Mouse (Mus musculus): ENCODE results near the gene Ankrd33. TPM values are rescaled to one million over a fixed set of nuclear protein-coding genes. Genes with fewer than 3 reads are reported as not detected.

The Ankrd33 gene
- polyA plus RNA-seq, 1 experiment from 2014 or later, result not detected

DNA sequence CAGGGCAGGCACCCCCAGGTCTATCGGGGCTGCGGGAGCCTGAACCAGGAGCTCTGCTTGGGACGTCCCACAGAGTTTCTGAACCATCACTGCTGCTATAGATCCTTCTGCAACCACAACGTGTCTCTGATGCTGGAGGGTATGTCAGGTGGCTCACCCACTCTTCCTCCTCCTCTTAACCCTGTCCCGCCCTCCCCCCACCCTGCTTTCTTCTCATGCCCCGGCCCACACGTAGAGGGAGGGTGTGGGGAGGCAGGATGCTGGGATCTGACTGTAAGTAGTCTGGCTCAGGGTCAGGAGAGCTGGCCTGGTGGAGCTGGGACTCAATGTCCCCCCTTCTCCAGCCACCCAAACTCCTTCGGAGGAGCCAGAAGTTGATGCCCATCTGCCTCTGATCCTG, 19.9 kb downstream of the Ankrd33 start:
- no peak overlapping the region for H3K27ac ChIP-seq (replicated peaks; ENCODE audit: low read depth, low read length)
- peaks cover 19% of the 10 kb centered on the region for H3K4me1 ChIP-seq (ENCODE audit: control insufficient read depth, insufficient read depth, low read length)
- no peak overlapping the region for H3K9ac ChIP-seq (replicated peaks; ENCODE audit: low read length)
- no peak overlapping the region for H3K4me3 ChIP-seq (replicated peaks; ENCODE audit: low read depth, low read length)
- 67% methylated on average over 8 of the region's 8 CpGs for WGBS
- H3K9me3 ChIP-seq (ENCODE audit: control insufficient read depth, low read length), result no peaks in the 10 kb centered on the region
- no peak overlapping the region for H3K4me2 ChIP-seq (ENCODE audit: low read length)
- peaks cover 10% of the 10 kb centered on the region for H3K27me3 ChIP-seq (ENCODE audit: control insufficient read depth, insufficient read depth, low read length)
- ATAC-seq (ENCODE audit: low FRiP score, low TSS enrichment), result no peak
- H3K36me3 ChIP-seq (ENCODE audit: control insufficient read depth, insufficient read depth, low read length), result no peaks in the 10 kb centered on the region
- DNase-seq, result no peak

DNA sequence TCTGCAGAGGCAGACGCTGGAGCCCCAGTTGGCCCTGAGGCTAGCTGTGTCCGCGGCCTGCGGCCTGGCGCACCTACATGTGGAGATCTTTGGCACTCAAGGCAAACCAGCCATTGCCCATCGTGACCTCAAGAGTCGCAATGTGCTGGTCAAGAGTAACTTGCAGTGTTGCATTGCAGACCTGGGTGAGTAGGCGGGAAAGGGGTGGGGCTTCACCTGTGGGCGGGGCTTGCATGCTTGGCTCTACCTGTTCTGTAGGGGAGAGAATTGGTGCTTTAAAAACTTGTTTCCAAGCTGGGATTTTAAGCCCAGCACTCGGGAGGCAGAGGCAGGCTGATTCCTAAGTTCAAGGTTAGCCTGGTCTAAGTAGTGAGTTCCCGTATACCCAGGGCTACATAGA, 21.9 kb downstream of the Ankrd33 start:
- Histone ChIP-seq H3K36me3 (ENCODE audit: control insufficient read depth, insufficient read depth, low read length) (no peaks in the 10 kb centered on the region), H3K27ac (replicated peaks; ENCODE audit: low read depth, low read length) (no peak overlapping the region), H3K4me3 (replicated peaks; ENCODE audit: low read depth, low read length) (no peak overlapping the region), H3K4me2 (ENCODE audit: low read length) (no peak overlapping the region), H3K4me1 (ENCODE audit: control insufficient read depth, insufficient read depth, low read length) (peaks cover 16% of the 10 kb centered on the region; the same call in 1 of the 2 replicates), H3K9ac (replicated peaks; ENCODE audit: low read length) (no peak overlapping the region), H3K9me3 (ENCODE audit: control insufficient read depth, low read length) (no peaks in the 10 kb centered on the region), H3K27me3 (ENCODE audit: control insufficient read depth, insufficient read depth, low read length) (peaks cover 6% of the 10 kb centered on the region; the same call in 1 of the 2 replicates)
- no peak for DNase-seq
- WGBS, result 79% methylated on average over 11 of the region's 11 CpGs
- no peak for ATAC-seq (ENCODE audit: low FRiP score, low TSS enrichment)

DNA sequence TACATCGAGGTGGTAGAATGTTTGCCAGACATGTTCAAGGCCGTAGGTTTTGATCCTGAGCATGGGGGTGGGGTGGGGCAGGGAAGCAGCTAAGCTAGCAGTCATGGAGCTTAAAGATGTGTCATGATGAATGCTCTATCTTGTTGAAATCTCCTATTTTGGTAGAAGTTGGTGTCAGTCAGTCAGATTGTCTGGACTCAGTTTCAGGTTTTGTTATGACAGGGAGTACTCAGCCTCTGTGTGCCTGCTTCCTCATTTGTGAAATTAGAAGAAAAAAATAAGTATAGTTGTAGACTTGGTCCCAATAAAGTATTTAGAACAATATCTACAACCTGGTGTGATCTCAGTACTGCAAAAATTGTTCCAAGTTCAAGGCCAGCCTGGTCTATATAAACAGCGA, 23.1 kb downstream of the Ankrd33 start:
- DNase-seq (no peak), ATAC-seq (ENCODE audit: low FRiP score, low TSS enrichment) (no peak)
- peaks cover 6% of the 10 kb centered on the region; the same call in 1 of the 2 replicates for H3K27me3 ChIP-seq (ENCODE audit: control insufficient read depth, insufficient read depth, low read length)
- H3K4me2 ChIP-seq (ENCODE audit: low read length), result no peak overlapping the region
- H3K4me3 ChIP-seq (replicated peaks; ENCODE audit: low read depth, low read length), result no peak overlapping the region
- H3K36me3 ChIP-seq (ENCODE audit: control insufficient read depth, insufficient read depth, low read length), result no peaks in the 10 kb centered on the region
- no peak overlapping the region for H3K27ac ChIP-seq (replicated peaks; ENCODE audit: low read depth, low read length)
- no peak overlapping the region for H3K9ac ChIP-seq (replicated peaks; ENCODE audit: low read length)
- no peaks in the 10 kb centered on the region for H3K9me3 ChIP-seq (ENCODE audit: control insufficient read depth, low read length)
- H3K4me1 ChIP-seq (ENCODE audit: control insufficient read depth, insufficient read depth, low read length), result peaks cover 16% of the 10 kb centered on the region; the same call in 1 of the 2 replicates
- 94% methylated on average over 3 of the region's 3 CpGs for WGBS

DNA sequence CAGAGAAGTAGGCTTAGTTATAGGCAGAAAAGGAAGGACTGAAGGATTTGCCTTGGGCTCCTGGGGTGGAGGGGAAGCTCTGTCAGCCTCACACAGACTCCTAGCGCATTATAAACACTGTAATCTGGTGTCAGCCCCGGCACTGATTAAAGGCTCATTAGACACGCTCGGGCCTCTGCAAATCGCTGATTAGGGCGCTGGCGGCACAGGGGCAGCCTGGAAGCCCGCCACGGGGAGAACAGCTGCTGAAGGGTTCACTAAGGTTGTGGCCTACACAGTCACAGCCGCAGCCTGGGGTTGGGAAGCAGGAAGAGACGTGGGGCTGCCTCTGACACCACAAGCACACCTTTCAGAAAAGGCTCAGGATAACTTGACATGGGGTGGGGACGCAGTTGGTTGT, 24.3 kb downstream of the Ankrd33 start:
- no peak overlapping the region for H3K4me3 ChIP-seq (replicated peaks; ENCODE audit: low read depth, low read length)
- WGBS, result 11% methylated on average over 12 of the region's 12 CpGs
- H3K9me3 ChIP-seq (ENCODE audit: control insufficient read depth, low read length), result no peaks in the 10 kb centered on the region
- no peak overlapping the region for H3K4me2 ChIP-seq (ENCODE audit: low read length)
- H3K9ac ChIP-seq (replicated peaks; ENCODE audit: low read length), result no peak overlapping the region
- ATAC-seq (ENCODE audit: low FRiP score, low TSS enrichment) (peak; percentile 36; the same call in 1 of the 2 replicates), DNase-seq (peak; percentile 78)
- peaks cover 5% of the 10 kb centered on the region; the same call in 1 of the 2 replicates for H3K27me3 ChIP-seq (ENCODE audit: control insufficient read depth, insufficient read depth, low read length)
- no peaks in the 10 kb centered on the region for H3K36me3 ChIP-seq (ENCODE audit: control insufficient read depth, insufficient read depth, low read length)
- H3K27ac ChIP-seq (replicated peaks; ENCODE audit: low read depth, low read length), result peak overlapping the region; percentile 63
- peaks cover 16% of the 10 kb centered on the region; the same call in 1 of the 2 replicates for H3K4me1 ChIP-seq (ENCODE audit: control insufficient read depth, insufficient read depth, low read length)

DNA sequence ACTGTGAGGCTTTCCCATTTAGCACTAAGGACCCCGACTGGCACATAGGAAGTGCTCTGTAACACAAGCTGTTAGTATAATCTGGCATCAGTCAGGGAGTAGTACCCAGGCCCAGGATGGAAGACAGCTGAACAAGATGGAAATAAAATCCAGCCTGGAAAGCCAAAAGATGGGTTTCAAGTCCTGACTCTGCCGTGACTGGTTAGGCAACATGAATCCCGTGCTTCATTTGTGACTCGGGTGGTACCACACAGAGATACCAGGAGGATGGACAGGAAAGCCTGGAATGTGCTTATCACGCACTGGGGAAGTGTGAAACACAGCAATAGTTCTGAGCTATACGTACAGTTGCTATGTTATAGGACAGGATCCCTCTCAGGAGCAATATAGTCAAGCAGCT, 25.0 kb downstream of the Ankrd33 start:
- DNase-seq (no peak), ATAC-seq (ENCODE audit: low FRiP score, low TSS enrichment) (no peak)
- H3K9me3 ChIP-seq (ENCODE audit: control insufficient read depth, low read length), result no peaks in the 10 kb centered on the region
- H3K27ac ChIP-seq (replicated peaks; ENCODE audit: low read depth, low read length), result no peak overlapping the region
- no peaks in the 10 kb centered on the region for H3K36me3 ChIP-seq (ENCODE audit: control insufficient read depth, insufficient read depth, low read length)
- H3K9ac ChIP-seq (replicated peaks; ENCODE audit: low read length), result no peak overlapping the region
- H3K4me2 ChIP-seq (ENCODE audit: low read length), result no peak overlapping the region
- no peaks in the 10 kb centered on the region for H3K27me3 ChIP-seq (ENCODE audit: control insufficient read depth, insufficient read depth, low read length)
- no peak overlapping the region for H3K4me3 ChIP-seq (replicated peaks; ENCODE audit: low read depth, low read length)
- H3K4me1 ChIP-seq (ENCODE audit: control insufficient read depth, insufficient read depth, low read length), result peaks cover 16% of the 10 kb centered on the region; the same call in 1 of the 2 replicates
- 62% methylated on average over 6 of the region's 6 CpGs for WGBS

DNA sequence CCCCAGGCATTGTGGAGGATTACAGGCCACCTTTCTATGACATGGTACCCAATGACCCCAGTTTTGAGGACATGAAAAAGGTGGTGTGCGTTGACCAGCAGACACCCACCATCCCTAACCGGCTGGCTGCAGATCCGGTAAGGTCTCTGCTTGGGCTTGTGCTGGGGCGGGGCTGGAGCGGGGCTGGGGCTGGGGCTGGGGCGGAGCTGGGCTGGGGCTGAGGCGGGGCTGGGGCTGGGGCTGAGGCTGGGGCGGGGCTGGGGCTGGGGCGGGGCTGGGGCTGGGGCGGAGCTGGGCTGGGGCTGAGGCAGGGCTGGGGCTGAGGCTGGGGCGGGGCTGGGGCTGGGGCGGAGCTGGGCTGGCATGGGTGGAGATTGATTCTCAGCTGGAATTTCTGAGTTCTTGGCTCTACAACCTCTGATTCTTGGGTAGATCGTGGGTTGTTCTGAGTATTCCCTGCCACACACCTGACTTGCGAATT, 25.5 kb downstream of the Ankrd33 start:
- Histone ChIP-seq H3K4me1 (ENCODE audit: control insufficient read depth, insufficient read depth, low read length) (peaks cover 16% of the 10 kb centered on the region; the same call in 1 of the 2 replicates), H3K4me2 (ENCODE audit: low read length) (no peak overlapping the region), H3K36me3 (ENCODE audit: control insufficient read depth, insufficient read depth, low read length) (no peaks in the 10 kb centered on the region), H3K27me3 (ENCODE audit: control insufficient read depth, insufficient read depth, low read length) (no peaks in the 10 kb centered on the region), H3K4me3 (replicated peaks; ENCODE audit: low read depth, low read length) (no peak overlapping the region), H3K27ac (replicated peaks; ENCODE audit: low read depth, low read length) (no peak overlapping the region), H3K9me3 (ENCODE audit: control insufficient read depth, low read length) (no peaks in the 10 kb centered on the region), H3K9ac (replicated peaks; ENCODE audit: low read length) (no peak overlapping the region)
- DNase-seq (no peak), ATAC-seq (ENCODE audit: low FRiP score, low TSS enrichment) (no peak)
- WGBS, result 4% methylated on average over 14 of the region's 14 CpGs

DNA sequence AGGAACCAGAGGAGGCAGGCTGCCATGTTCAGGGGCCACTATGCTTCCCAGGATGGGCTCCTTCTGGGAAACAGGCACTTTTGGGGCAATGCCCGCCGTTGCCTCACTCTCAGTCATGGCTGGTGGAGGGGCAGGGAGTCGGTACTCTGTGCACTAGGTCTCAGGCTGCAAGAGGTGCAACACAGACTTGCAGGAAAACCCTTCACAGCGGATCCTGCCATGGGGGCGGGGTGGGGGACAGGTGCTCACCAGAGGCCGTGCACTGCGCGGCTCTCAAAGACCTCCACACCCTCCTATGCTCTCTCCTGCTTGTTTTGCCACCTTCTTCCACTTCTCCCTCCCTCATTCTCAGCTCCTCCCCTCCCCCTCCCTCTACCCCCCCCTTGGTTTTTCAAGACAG, 27.1 kb downstream of the Ankrd33 start:
- peaks cover 16% of the 10 kb centered on the region; the same call in 1 of the 2 replicates for H3K4me1 ChIP-seq (ENCODE audit: control insufficient read depth, insufficient read depth, low read length)
- H3K4me3 ChIP-seq (replicated peaks; ENCODE audit: low read depth, low read length), result no peak overlapping the region
- ATAC-seq (ENCODE audit: low FRiP score, low TSS enrichment), result no peak
- no peak for DNase-seq
- H3K4me2 ChIP-seq (ENCODE audit: low read length), result no peak overlapping the region
- H3K36me3 ChIP-seq (ENCODE audit: control insufficient read depth, insufficient read depth, low read length), result no peaks in the 10 kb centered on the region
- H3K27ac ChIP-seq (replicated peaks; ENCODE audit: low read depth, low read length), result no peak overlapping the region
- H3K9ac ChIP-seq (replicated peaks; ENCODE audit: low read length), result no peak overlapping the region
- H3K9me3 ChIP-seq (ENCODE audit: control insufficient read depth, low read length), result no peaks in the 10 kb centered on the region
- no peaks in the 10 kb centered on the region for H3K27me3 ChIP-seq (ENCODE audit: control insufficient read depth, insufficient read depth, low read length)
- WGBS, result 61% methylated on average over 8 of the region's 8 CpGs

DNA sequence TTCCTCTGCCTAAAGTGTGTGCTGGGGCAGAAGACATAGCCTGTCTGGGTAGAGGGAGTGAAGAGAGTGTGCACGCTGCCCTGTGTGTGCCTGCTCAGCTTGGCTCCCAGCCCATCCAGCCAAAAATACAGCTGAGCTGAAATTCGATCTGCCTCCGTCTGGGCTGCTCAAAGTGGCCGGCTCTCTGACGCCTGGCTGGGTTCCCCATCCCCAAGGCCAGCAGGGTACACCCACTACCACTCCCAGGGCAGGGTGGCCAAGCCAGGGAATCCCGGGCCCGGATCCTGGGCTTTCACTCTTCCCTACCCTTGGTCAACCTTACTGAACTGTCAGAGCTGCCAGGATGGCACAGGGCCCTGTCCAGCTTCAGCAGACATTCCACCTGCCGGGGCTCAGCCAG, 27.9 kb downstream of the Ankrd33 start:
- H3K27ac ChIP-seq (replicated peaks; ENCODE audit: low read depth, low read length), result no peak overlapping the region
- no peak for ATAC-seq (ENCODE audit: low FRiP score, low TSS enrichment)
- peaks cover 24% of the 10 kb centered on the region; the same call in 1 of the 2 replicates for H3K4me1 ChIP-seq (ENCODE audit: control insufficient read depth, insufficient read depth, low read length)
- no peaks in the 10 kb centered on the region for H3K36me3 ChIP-seq (ENCODE audit: control insufficient read depth, insufficient read depth, low read length)
- H3K9me3 ChIP-seq (ENCODE audit: control insufficient read depth, low read length), result no peaks in the 10 kb centered on the region
- no peaks in the 10 kb centered on the region for H3K27me3 ChIP-seq (ENCODE audit: control insufficient read depth, insufficient read depth, low read length)
- no peak overlapping the region for H3K9ac ChIP-seq (replicated peaks; ENCODE audit: low read length)
- DNase-seq, result no peak
- H3K4me3 ChIP-seq (replicated peaks; ENCODE audit: low read depth, low read length), result no peak overlapping the region
- WGBS, result 22% methylated on average over 8 of the region's 8 CpGs
- H3K4me2 ChIP-seq (ENCODE audit: low read length), result no peak overlapping the region

DNA sequence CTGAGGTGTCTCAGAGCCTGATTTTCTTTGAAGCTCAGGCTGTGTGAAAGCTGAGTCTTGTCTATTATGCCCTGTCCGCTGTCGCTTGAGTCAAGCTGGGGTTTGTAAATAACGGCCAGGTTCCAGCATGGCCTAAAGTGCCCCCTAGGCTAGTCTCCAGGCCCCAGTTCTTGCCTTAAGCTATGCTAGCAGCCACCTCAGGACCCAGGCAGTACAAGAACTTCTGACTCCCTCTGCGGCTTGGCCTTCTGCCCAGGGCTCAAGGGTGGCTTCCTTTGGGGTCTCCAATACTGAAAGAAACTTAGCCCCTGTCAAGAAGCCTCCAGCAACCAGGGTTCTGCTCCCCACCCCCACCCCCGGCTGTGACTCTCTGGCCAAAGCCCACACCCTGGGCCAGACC, 28.6 kb downstream of the Ankrd33 start:
- H3K27ac ChIP-seq (replicated peaks; ENCODE audit: low read depth, low read length), result no peak overlapping the region
- H3K9me3 ChIP-seq (ENCODE audit: control insufficient read depth, low read length), result no peaks in the 10 kb centered on the region
- whole genome bisulfite sequencing, result 83% methylated on average over 5 of the region's 5 CpGs
- ATAC-seq (ENCODE audit: low FRiP score, low TSS enrichment), result no peak
- peaks cover 24% of the 10 kb centered on the region; the same call in 1 of the 2 replicates for H3K4me1 ChIP-seq (ENCODE audit: control insufficient read depth, insufficient read depth, low read length)
- no peaks in the 10 kb centered on the region for H3K27me3 ChIP-seq (ENCODE audit: control insufficient read depth, insufficient read depth, low read length)
- H3K9ac ChIP-seq (replicated peaks; ENCODE audit: low read length), result no peak overlapping the region
- DNase-seq, result no peak
- no peak overlapping the region for H3K4me2 ChIP-seq (ENCODE audit: low read length)
- no peaks in the 10 kb centered on the region for H3K36me3 ChIP-seq (ENCODE audit: control insufficient read depth, insufficient read depth, low read length)
- H3K4me3 ChIP-seq (replicated peaks; ENCODE audit: low read depth, low read length), result no peak overlapping the region
